Mouse (Mus musculus): Measurements from ENCODE around the gene Ddi2.

GRCm38 (mm10) chr4:141721961-141722360 lies 1.3 kb downstream of the Ddi2 start:
- TF ChIP-seq MAFK (IDR thresholded peaks at IDR 0.05; ENCODE audit: insufficient read depth, low read depth, low read length) (no peak), ZC3H11A (IDR thresholded peaks at IDR 0.05; ENCODE audit: borderline replicate concordance, low read depth, low read length) (no peak), CHD2 (IDR thresholded peaks at IDR 0.05; ENCODE audit: low read depth, low read length) (no peak)

Data from ES-E14 (cell line).